ENCODE assay signal across 14 mouse cellular contexts in genomic region chr1:131161091-131161490, GRCm38 (mm10). TPM values are rescaled to one million over a fixed set of nuclear protein-coding genes. Genes with fewer than 3 reads are reported as not detected.
DNase-seq lines count a peak whose midpoint lies in the region; ATAC-seq and TF ChIP-seq lines count a peak whose summit lies in the region.
"Had no signal": no experiment of that assay in that cellular context is flagged by ENCODE, and none has a peak within 500 bp of the region (broad histone marks: within the 10 kb centered on the region; RNA-seq: fewer than 3 reads in every experiment).

No protein-coding gene starts in this region.

- no peaks in the 10 kb centered on the region for H3K4me1 ChIP-seq in liver, embryonic 14.5 days (replicated peaks; ENCODE audit: control insufficient read depth in 2 of 2, insufficient read depth in 2 of 2, low read length in 1 of 2)
- no peaks in the 10 kb centered on the region for H3K4me1 ChIP-seq in liver, postnatal 0 days (ENCODE audit: insufficient read depth)
- peaks cover 29% of the 10 kb centered on the region for H3K4me1 ChIP-seq in G1E (ENCODE audit: insufficient read depth, low read depth, low read length)
- H3K4me1 ChIP-seq in lung, postnatal 0 days (ENCODE audit: insufficient read depth, low read depth, low read length) = no peaks in the 10 kb centered on the region
- no peaks in the 10 kb centered on the region for H3K4me1 ChIP-seq in forebrain, embryonic 11.5 days (replicated peaks; ENCODE audit: control insufficient read depth, insufficient read depth, low read length)
- H3K4me1 ChIP-seq: embryonic facial prominence, embryonic 13.5 days; limb, embryonic 10.5 days; midbrain, embryonic 13.5 days had no signal

- no peak overlapping the region for H3K4me3 ChIP-seq in liver, embryonic 14.5 days (ENCODE audit: insufficient read depth in 1 of 2, low read depth in 2 of 2, low read length in 2 of 2)
- H3K4me3 ChIP-seq in liver, postnatal 0 days (ENCODE audit: low read depth, low read length) = no peak overlapping the region
- H3K4me3 ChIP-seq in G1E (ENCODE audit: low read depth, low read length) = no peak overlapping the region
- H3K4me3 ChIP-seq in lung, postnatal 0 days (ENCODE audit: low read depth, low read length) = no peak overlapping the region
- H3K4me3 ChIP-seq in forebrain, embryonic 11.5 days (ENCODE audit: low read depth, low read length) = no peak overlapping the region
- H3K4me3 ChIP-seq: embryonic facial prominence, embryonic 13.5 days; gastrocnemius, adult 2 months; limb, embryonic 10.5 days; midbrain, embryonic 13.5 days had no signal

- H3K9ac ChIP-seq in liver, embryonic 14.5 days (replicated peaks) = no peak overlapping the region
- H3K9ac ChIP-seq in liver, postnatal 0 days (replicated peaks) = no peak overlapping the region
- no peak overlapping the region for H3K9ac ChIP-seq in lung, postnatal 0 days (replicated peaks; ENCODE audit: low read depth)
- no peak overlapping the region for H3K9ac ChIP-seq in forebrain, embryonic 11.5 days (ENCODE audit: low read length)
- H3K9ac ChIP-seq: embryonic facial prominence, embryonic 13.5 days; lung, embryonic 14.5 days; midbrain, embryonic 13.5 days had no signal

- peaks cover 41% of the 10 kb centered on the region for H3K36me3 ChIP-seq in liver, embryonic 14.5 days (replicated peaks; ENCODE audit: control insufficient read depth, insufficient read depth, low read depth)
- peaks cover 60% of the 10 kb centered on the region for H3K36me3 ChIP-seq in liver, postnatal 0 days (replicated peaks; ENCODE audit: insufficient read depth, low read length)
- H3K36me3 ChIP-seq in G1E (replicated peaks) = peaks cover 84% of the 10 kb centered on the region
- H3K36me3 ChIP-seq in lung, postnatal 0 days (ENCODE audit: insufficient read depth, low read length) = peaks cover 23% of the 10 kb centered on the region; the same call in 1 of the 2 replicates
- H3K36me3 ChIP-seq in forebrain, embryonic 11.5 days (ENCODE audit: control insufficient read depth, insufficient read depth, low read length) = peaks cover 14% of the 10 kb centered on the region

- H3K9me3 ChIP-seq in liver, embryonic 14.5 days (ENCODE audit: control insufficient read depth, low read length) = no peaks in the 10 kb centered on the region
- H3K9me3 ChIP-seq in liver, postnatal 0 days (ENCODE audit: low read length) = no peaks in the 10 kb centered on the region
- H3K9me3 ChIP-seq in G1E (replicated peaks) = no peaks in the 10 kb centered on the region
- no peaks in the 10 kb centered on the region for H3K9me3 ChIP-seq in lung, postnatal 0 days (ENCODE audit: low read length)
- no peaks in the 10 kb centered on the region for H3K9me3 ChIP-seq in forebrain, embryonic 11.5 days (ENCODE audit: control insufficient read depth, low read length)
- H3K9me3 ChIP-seq: embryonic facial prominence, embryonic 13.5 days; limb, embryonic 10.5 days; midbrain, embryonic 13.5 days had no signal

- WGBS in liver, embryonic 14.5 days (ENCODE audit: insufficient replicate concordance) = 39% methylated on average over 11 of the region's 11 CpGs
- 53% methylated on average over 11 of the region's 11 CpGs for WGBS in liver, postnatal 0 days (ENCODE audit: insufficient replicate concordance)
- 60% methylated on average over 11 of the region's 11 CpGs for WGBS in lung, postnatal 0 days
- 87% methylated on average over 11 of the region's 11 CpGs for WGBS in forebrain, embryonic 11.5 days

- H3K27ac ChIP-seq in liver, embryonic 14.5 days = no peak overlapping the region
- H3K27ac ChIP-seq in liver, postnatal 0 days (ENCODE audit: low read depth) = no peak overlapping the region
- no peak overlapping the region for H3K27ac ChIP-seq in lung, postnatal 0 days (ENCODE audit: low read length)
- no peak overlapping the region for H3K27ac ChIP-seq in forebrain, embryonic 11.5 days (ENCODE audit: low read depth, low read length)
- H3K27ac ChIP-seq: embryonic facial prominence, embryonic 13.5 days; gastrocnemius, adult 2 months; limb, embryonic 10.5 days; midbrain, embryonic 13.5 days had no signal

- DNase-seq in liver, embryonic 14.5 days (ENCODE audit: low read depth in 3 of 3, low spot score in 3 of 3) = no peak
- no peak for DNase-seq in liver, postnatal 0 days
- DNase-seq in G1E (ENCODE audit: low spot score) = no peak
- no peak for DNase-seq in lung, postnatal 0 days (ENCODE audit: low spot score)
- DNase-seq in adrenal gland, postnatal 36 days = no peak
- DNase-seq in forebrain, embryonic 11.5 days (ENCODE audit: low spot score) = no peak
- DNase-seq: cerebellum, adult 9-10 months; gastrocnemius, adult 2 months; lung, embryonic 14.5 days; thymus, adult 18-20 months had no signal

- TF ChIP-seq CTCF in liver, embryonic 14.5 days (IDR thresholded peaks at IDR 0.05; ENCODE audit: low read depth) = no peak
- no peak for TF ChIP-seq CTCF in liver, postnatal 0 days (IDR thresholded peaks at IDR 0.05; ENCODE audit: low read depth)
- TF ChIP-seq CTCF in G1E (IDR thresholded peaks at IDR 0.05; ENCODE audit: low read depth, low read length) = no peak
- TF ChIP-seq CTCF in lung, postnatal 0 days (IDR thresholded peaks at IDR 0.05) = no peak

- no peaks in the 10 kb centered on the region for H3K27me3 ChIP-seq in liver, embryonic 14.5 days (ENCODE audit: control insufficient read depth, insufficient read depth, low read length)
- H3K27me3 ChIP-seq in liver, postnatal 0 days (ENCODE audit: insufficient read depth, low read length) = no peaks in the 10 kb centered on the region
- H3K27me3 ChIP-seq in G1E (ENCODE audit: insufficient read depth, low read length) = no peaks in the 10 kb centered on the region
- no peaks in the 10 kb centered on the region for H3K27me3 ChIP-seq in lung, postnatal 0 days (replicated peaks; ENCODE audit: insufficient read depth, low read length)
- no peaks in the 10 kb centered on the region for H3K27me3 ChIP-seq in forebrain, embryonic 11.5 days (ENCODE audit: control insufficient read depth, insufficient read depth, low read length)
- H3K27me3 ChIP-seq: embryonic facial prominence, embryonic 13.5 days; midbrain, embryonic 13.5 days had no signal

- TF ChIP-seq EP300 in liver, embryonic 14.5 days (IDR thresholded peaks at IDR 0.05; ENCODE audit: low read depth) = no peak
- TF ChIP-seq EP300 in liver, postnatal 0 days (IDR thresholded peaks at IDR 0.05; ENCODE audit: low read depth) = no peak
- no peak for TF ChIP-seq EP300 in lung, postnatal 0 days (IDR thresholded peaks at IDR 0.05)

- ATAC-seq in liver, embryonic 14.5 days (ENCODE audit: insufficient read depth) = peak; percentile 21; the same call in 1 of the 2 replicates
- ATAC-seq in liver, postnatal 0 days = no peak
- peak; percentile 47; the same call in 1 of the 2 replicates for ATAC-seq in G1E (ENCODE audit: extremely low read depth, insufficient number of reproducible peaks, low FRiP score, poor library complexity, severe bottlenecking)
- peak; percentile 69 for ATAC-seq in lung, postnatal 0 days
- 0 out of 2 replicates have a peak, but pooled peaks have one; percentile 22 for ATAC-seq in monocyte, adult 5-6 weeks (replicated peaks; ENCODE audit: insufficient number of reproducible peaks, low FRiP score, low TSS enrichment, poor library complexity, severe bottlenecking)
- no peak for ATAC-seq in forebrain, embryonic 11.5 days (replicated peaks; ENCODE audit: low FRiP score)
- ATAC-seq: midbrain, embryonic 13.5 days had no signal

- H3K4me2 ChIP-seq in liver, embryonic 14.5 days (ENCODE audit: low read depth) = no peak overlapping the region
- no peak overlapping the region for H3K4me2 ChIP-seq in liver, postnatal 0 days (ENCODE audit: low read depth, low read length)
- no peak overlapping the region for H3K4me2 ChIP-seq in lung, postnatal 0 days (replicated peaks; ENCODE audit: low read depth, low read length)
- no peak overlapping the region for H3K4me2 ChIP-seq in forebrain, embryonic 11.5 days (ENCODE audit: low read depth, low read length, severe bottlenecking)
- H3K4me2 ChIP-seq: embryonic facial prominence, embryonic 13.5 days; lung, embryonic 14.5 days; midbrain, embryonic 13.5 days had no signal

RNA-seq across cellular contexts. Expression of gene Eif2d, which starts 8.1 kb away (rescaled TPM):
- polyA plus RNA-seq in liver, embryonic 14.5 days (2012; rRNA removed) = 15.8 and 19.0 TPM in 2 replicates
- 29.2 and 30.1 TPM in 2 replicates for polyA plus RNA-seq in liver, embryonic 14.5 days (2014; fragmentation: Nextera tagmentation; extraction: Ambion mirVana)
- 18.2 and 19.0 TPM in 2 replicates for polyA plus RNA-seq in liver, postnatal 0 days (2015; fragmentation: Nextera tagmentation; extraction: Ambion mirVana)
- total RNA-seq in G1E (2014; fragmentation: Nextera tagmentation) (297 and 347 TPM in 2 replicates), G1E (2017) (79.5 and 89.2 TPM in 2 replicates)
- 58.0 and 70.5 TPM in 2 replicates for polyA plus RNA-seq in G1E (2012)
- 36.3 and 42.5 TPM in 2 replicates for polyA plus RNA-seq in lung, postnatal 0 days (2015; fragmentation: Nextera tagmentation; extraction: Ambion mirVana)
- 4.0 to 11.8 TPM (median 9.0 TPM) in 3 replicates for total RNA-seq in monocyte, adult 5-6 weeks (2017)
- 10 to 100 TPM; 34.8 to 46.9 TPM for total RNA-seq in adrenal gland, postnatal 36 days (2021)
- polyA plus RNA-seq in forebrain, embryonic 11.5 days (2014; fragmentation: Nextera tagmentation; extraction: Ambion mirVana) = 61.8 and 68.5 TPM in 2 replicates

RNA-seq across cellular contexts. Expression of gene Dyrk3, which starts 23.0 kb away (rescaled TPM):
- polyA plus RNA-seq in liver, embryonic 14.5 days (2012; rRNA removed) = 8.5 and 10.6 TPM in 2 replicates
- 14.3 and 14.9 TPM in 2 replicates for polyA plus RNA-seq in liver, embryonic 14.5 days (2014; fragmentation: Nextera tagmentation; extraction: Ambion mirVana)
- polyA plus RNA-seq in liver, postnatal 0 days (2015; fragmentation: Nextera tagmentation; extraction: Ambion mirVana) = 9.5 and 10.3 TPM in 2 replicates
- 52.4 and 59.4 TPM in 2 replicates for total RNA-seq in G1E (2014; fragmentation: Nextera tagmentation)
- 16.9 and 18.1 TPM in 2 replicates for total RNA-seq in G1E (2017)
- polyA plus RNA-seq in G1E (2012) = 21.1 and 21.9 TPM in 2 replicates
- 3.4 and 4.7 TPM in 2 replicates for polyA plus RNA-seq in lung, postnatal 0 days (2015; fragmentation: Nextera tagmentation; extraction: Ambion mirVana)
- 0.67 to 5.1 TPM (median 0.68 TPM) in 3 replicates for total RNA-seq in monocyte, adult 5-6 weeks (2017)
- total RNA-seq in adrenal gland, postnatal 36 days (2021) = 1 to 10 TPM; 4.3 to 7.3 TPM
- polyA plus RNA-seq in forebrain, embryonic 11.5 days (2014; fragmentation: Nextera tagmentation; extraction: Ambion mirVana) = 17.1 and 20.8 TPM in 2 replicates
- total RNA-seq: gastrocnemius, adult 2 months had no signal

Comparison
In these comparisons a context has a peak if more than half of its experiments do, and no peak if none do; other contexts are left out.
1. ATAC-seq: peak in liver, embryonic 14.5 days (single experiment), G1E (single experiment), lung, postnatal 0 days (single experiment) and monocyte, adult 5-6 weeks (single experiment); none in liver, postnatal 0 days (single experiment) and forebrain, embryonic 11.5 days (single experiment).